Mouse (Mus musculus) small intestine, adult 2 months (tissue): ENCODE measurements around the gene Imp3. TPM values are rescaled to one million over a fixed set of nuclear protein-coding genes. Genes with fewer than 3 reads are reported as not detected.
A peak's percentile ranks its signal among the peaks of the same experiment; 100 is the strongest.

Experiments used
- H3K27ac ChIP-seq: fragments of 200-500 bp; 2 replicates; pipeline ENCODE4 v1.5.1; 2012; ENCODE audit warnings: low read depth, low read length, control low read depth, inconsistent platforms; ENCODE audit not compliant: insufficient read depth
- H3K27me3 ChIP-seq: fragments of 200-500 bp; 2 replicates; pipeline ENCODE4 v1.6.1; 2012; ENCODE audit warnings: mild to moderate bottlenecking, moderate library complexity, low read length, inconsistent platforms; ENCODE audit not compliant: control insufficient read depth, insufficient read depth
- H3K36me3 ChIP-seq: fragments of 200-500 bp; 2 replicates; pipeline ENCODE4 v1.6.1; 2012; ENCODE audit warnings: mild to moderate bottlenecking, low read length, control low read depth, inconsistent platforms; ENCODE audit not compliant: control insufficient read depth, insufficient read depth
- H3K4me1 ChIP-seq: fragments of 200-500 bp; 2 replicates; pipeline ENCODE4 v1.6.1; 2012; ENCODE audit warnings: low read length, inconsistent platforms, mixed read lengths; ENCODE audit not compliant: control insufficient read depth, insufficient read depth, insufficient read length
- H3K4me3 ChIP-seq: fragments of 200-500 bp; 2 replicates; pipeline ENCODE4 v1.5.1; 2012; ENCODE audit warnings: low read depth, mild to moderate bottlenecking, control low read depth, inconsistent platforms, low read length, moderate library complexity
- CTCF ChIP-seq: fragments of 200-500 bp; IDR thresholded peaks from 2 replicates; pipeline ENCODE4 v1.5.1; 2012; ENCODE audit warnings: low read depth, mild to moderate bottlenecking, control low read depth, inconsistent platforms, low read length, moderate library complexity, mixed read lengths; ENCODE audit not compliant: insufficient replicate concordance, insufficient read length; ENCODE audit errors: extremely low read depth
- POLR2A ChIP-seq: fragments of 200-500 bp; IDR thresholded peaks from 2 replicates; pipeline ENCODE4 v1.6.1; 2012; ENCODE audit warnings: low read depth, mild to moderate bottlenecking, control low read depth, inconsistent platforms, low read length, moderate library complexity
- WGBS: fragments of 180-500 bp; shearing (Covaris S2); methylation state at CpG from one replicate; pipeline ENCODE4 v1.1.7; 2018; 5-methylcytosine and 5-hydroxymethylcytosine counted together
- polyA plus RNA-seq: library from polyadenylated mRNA; depleted of rRNA; stranded (reverse); fragments of >200 nt; gene quantifications from 2 replicates; pipeline ENCODE4 v1.2.3, GENCODE M21; 2012

Imp3 gene
- polyA plus RNA-seq, 1 experiment = 233 TPM

DNA sequence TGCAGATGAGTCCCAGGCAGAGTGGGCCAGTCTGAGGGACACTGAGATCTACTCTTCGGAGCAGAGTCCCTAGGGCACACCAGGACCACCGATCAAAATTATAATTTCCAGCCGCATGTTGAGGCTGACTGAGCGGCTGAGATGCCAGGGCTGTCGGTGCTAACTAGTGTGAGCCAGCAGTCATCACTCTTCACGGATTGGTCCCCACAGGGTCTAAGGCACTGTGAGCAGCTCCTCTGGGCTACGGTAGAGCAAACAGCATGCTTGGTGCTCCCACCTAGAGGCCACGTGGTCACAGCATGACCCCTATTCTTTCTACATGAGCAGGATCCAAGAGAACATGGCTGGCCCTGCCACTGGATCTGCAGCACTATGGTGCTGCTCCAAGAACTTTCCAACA is 44.0 kb upstream of the Imp3 start:
- no peak for TF ChIP-seq POLR2A
- TF ChIP-seq CTCF = no peak
- H3K4me1 ChIP-seq = peaks cover 3% of the 10 kb centered on the region; the same call in 1 of the 2 replicates
- H3K36me3 ChIP-seq = no peaks in the 10 kb centered on the region
- no peak overlapping the region for H3K27ac ChIP-seq
- no peaks in the 10 kb centered on the region for H3K27me3 ChIP-seq
- no peak overlapping the region for H3K4me3 ChIP-seq
- WGBS = 84% methylated on average over 8 of the region's 8 CpGs

- 13% methylated on average over 3 of the region's 3 CpGs for WGBS
- Histone ChIP-seq H3K36me3 (no peaks in the 10 kb centered on the region), H3K27ac (no peak overlapping the region), H3K27me3 (no peaks in the 10 kb centered on the region), H3K4me3 (no peak overlapping the region), H3K4me1 (peaks cover 3% of the 10 kb centered on the region; the same call in 1 of the 2 replicates)
- TF ChIP-seq POLR2A (no peak), CTCF (no peak)
These were observed 43.3 kb upstream of the Imp3 start for GRCm38 (mm10) chr9:56894006-56894405.

GRCm38 (mm10) chr9:56896779-56897178 is 40.5 kb upstream of the Imp3 start:
- Histone ChIP-seq H3K4me1 (peaks cover 13% of the 10 kb centered on the region), H3K27ac (no peak overlapping the region), H3K4me3 (no peak overlapping the region), H3K36me3 (no peaks in the 10 kb centered on the region), H3K27me3 (no peaks in the 10 kb centered on the region)
- TF ChIP-seq POLR2A = no peak
- TF ChIP-seq CTCF = no peak
- 92% methylated on average over 12 of the region's 12 CpGs for whole genome bisulfite sequencing

DNA sequence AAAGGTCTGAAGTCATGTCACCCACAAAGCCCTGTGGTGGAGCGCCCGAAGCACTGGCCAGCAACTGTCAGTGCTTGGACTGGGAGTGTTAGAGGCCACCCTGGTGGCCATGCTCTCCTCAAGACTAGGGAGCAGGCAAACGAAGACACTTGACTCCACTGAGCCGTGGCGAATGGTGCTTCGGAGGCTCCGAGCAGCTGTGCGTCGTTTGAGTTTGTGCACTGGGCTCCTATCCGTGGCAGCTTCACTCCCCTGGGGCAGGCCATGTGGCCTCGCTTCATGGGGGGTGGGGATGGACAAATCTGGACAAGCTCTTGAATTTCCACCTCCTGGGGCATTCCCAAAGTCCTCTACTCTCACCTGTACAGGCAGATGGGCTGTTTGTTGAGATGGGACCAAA is 37.9 kb upstream of the Imp3 start:
- no peak overlapping the region for H3K27ac ChIP-seq
- no peaks in the 10 kb centered on the region for H3K36me3 ChIP-seq
- WGBS = 93% methylated on average over 11 of the region's 11 CpGs
- no peak for TF ChIP-seq POLR2A
- TF ChIP-seq CTCF = no peak
- peaks cover 13% of the 10 kb centered on the region for H3K4me1 ChIP-seq
- no peak overlapping the region for H3K4me3 ChIP-seq
- H3K27me3 ChIP-seq = no peaks in the 10 kb centered on the region

DNA sequence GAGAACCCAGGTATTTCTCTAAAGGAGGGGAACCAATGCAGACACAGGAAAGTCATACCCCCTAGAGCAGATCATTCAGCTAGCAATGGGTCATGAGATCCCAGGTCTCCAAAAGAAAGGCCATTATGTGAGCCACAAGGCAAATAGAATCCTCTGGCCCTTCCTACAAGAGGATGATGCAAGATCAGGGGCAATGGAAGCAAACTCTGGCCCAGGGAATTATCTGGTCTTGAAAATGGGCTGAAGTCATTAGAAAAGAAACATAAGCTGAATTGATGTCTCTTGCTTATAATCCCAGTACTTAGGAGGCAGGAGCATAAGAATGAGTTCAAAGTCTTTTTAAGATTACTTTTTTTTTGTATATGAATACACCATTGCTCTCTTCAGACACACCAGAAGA is 37.2 kb upstream of the Imp3 start:
- Histone ChIP-seq H3K4me1 (peaks cover 13% of the 10 kb centered on the region), H3K36me3 (no peaks in the 10 kb centered on the region), H3K27me3 (no peaks in the 10 kb centered on the region), H3K4me3 (no peak overlapping the region), H3K27ac (no peak overlapping the region)
- TF ChIP-seq CTCF (no peak), POLR2A (no peak)

GRCm38 (mm10) chr9:56900571-56900970 is 36.7 kb upstream of the Imp3 start:
- 39% methylated on average over 9 of the region's 9 CpGs for WGBS
- no peak overlapping the region for H3K4me3 ChIP-seq
- H3K27me3 ChIP-seq = no peaks in the 10 kb centered on the region
- TF ChIP-seq POLR2A (no peak), CTCF (no peak)
- H3K4me1 ChIP-seq = peaks cover 13% of the 10 kb centered on the region
- no peak overlapping the region; the same call in 1 of the 2 replicates for H3K27ac ChIP-seq
- H3K36me3 ChIP-seq = no peaks in the 10 kb centered on the region

GRCm38 (mm10) chr9:56901187-56901586 is 36.1 kb upstream of the Imp3 start:
- TF ChIP-seq CTCF (no peak), POLR2A (no peak)
- no peaks in the 10 kb centered on the region for H3K36me3 ChIP-seq
- no peak overlapping the region for H3K4me3 ChIP-seq
- peaks cover 13% of the 10 kb centered on the region for H3K4me1 ChIP-seq
- WGBS = 13% methylated on average over 8 of the region's 8 CpGs
- no peaks in the 10 kb centered on the region for H3K27me3 ChIP-seq
- peak overlapping the region; percentile 59; the same call in 1 of the 2 replicates for H3K27ac ChIP-seq

DNA sequence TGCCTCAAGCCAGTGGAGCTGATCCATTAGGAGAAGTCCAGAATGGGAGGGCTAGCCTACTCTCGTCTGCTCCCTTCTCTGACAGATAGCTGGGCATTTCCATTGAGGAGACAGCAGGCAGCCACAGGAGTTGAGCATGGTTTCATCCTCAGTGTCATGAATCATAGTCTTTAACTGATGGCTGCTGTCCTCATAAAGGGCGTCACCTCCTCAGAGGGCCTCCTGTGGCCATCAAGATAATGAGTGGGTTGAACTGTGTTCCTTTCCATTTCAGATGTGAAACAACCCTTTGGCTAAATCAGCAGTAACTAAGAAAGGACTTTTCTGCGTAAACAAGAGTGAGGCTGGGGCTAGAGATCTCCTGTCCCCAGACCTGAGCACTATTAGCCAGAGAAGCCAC is 33.6 kb upstream of the Imp3 start:
- no peaks in the 10 kb centered on the region for H3K27me3 ChIP-seq
- H3K4me1 ChIP-seq = peaks cover 13% of the 10 kb centered on the region
- no peaks in the 10 kb centered on the region for H3K36me3 ChIP-seq
- H3K4me3 ChIP-seq = no peak overlapping the region
- WGBS = 87% methylated on average over 3 of the region's 3 CpGs
- TF ChIP-seq CTCF (no peak), POLR2A (no peak)
- no peak overlapping the region for H3K27ac ChIP-seq
